Mouse (Mus musculus) midbrain, embryonic 15.5 days (tissue): ENCODE measurements at regions not wholly inside any gene's neighbourhood (a gene's known extent, or its start where the extent isn't known, plus 50 kb on each side); places are given as distances from the start of the nearest gene placed in this dataset.

ENCODE experiments used
- ATAC-seq: fragments of 200-750 bp; cut with Nextera tagmentation; replicated peaks from 2 replicates; pipeline ENCODE4 v1.8.0; 2017; ENCODE audit warnings: moderate TSS enrichment
- H3K27ac ChIP-seq: fragments of 300-500 bp; sonication (generic); 2 replicates; pipeline ENCODE4 v1.5.1; 2015; ENCODE audit warnings: mild to moderate bottlenecking, inconsistent platforms
- H3K27me3 ChIP-seq: fragments of 300-500 bp; sonication (generic); replicated peaks from 2 replicates; pipeline ENCODE4 v1.6.1; 2015; ENCODE audit warnings: inconsistent platforms
- H3K36me3 ChIP-seq: fragments of 300-500 bp; sonication (generic); replicated peaks from 2 replicates; pipeline ENCODE4 v1.6.1; 2015; ENCODE audit warnings: inconsistent platforms
- H3K4me1 ChIP-seq: fragments of 300-500 bp; sonication (generic); 2 replicates; pipeline ENCODE4 v1.6.1; 2015; ENCODE audit warnings: inconsistent platforms
- H3K4me2 ChIP-seq: fragments of 300-500 bp; sonication (generic); 2 replicates; pipeline ENCODE4 v1.6.1; 2015; ENCODE audit warnings: inconsistent platforms, mild to moderate bottlenecking, moderate library complexity
- H3K4me3 ChIP-seq: fragments of 300-500 bp; sonication (generic); 2 replicates; pipeline ENCODE4 v1.5.1; 2015; ENCODE audit warnings: mild to moderate bottlenecking, inconsistent platforms
- H3K9ac ChIP-seq: fragments of 300-500 bp; sonication (generic); 2 replicates; pipeline ENCODE4 v1.6.1; 2015; ENCODE audit warnings: mild to moderate bottlenecking, inconsistent platforms
- H3K9me3 ChIP-seq: fragments of 300-500 bp; sonication (generic); 2 replicates; pipeline ENCODE4 v1.6.1; 2016; ENCODE audit warnings: inconsistent platforms
- WGBS: fragments of 180-500 bp; shearing (Covaris S2); methylation state at CpG from one replicate; pipeline ENCODE4 v1.1.7; 2015; ENCODE audit warnings: mixed read lengths; 5-methylcytosine and 5-hydroxymethylcytosine counted together

DNA sequence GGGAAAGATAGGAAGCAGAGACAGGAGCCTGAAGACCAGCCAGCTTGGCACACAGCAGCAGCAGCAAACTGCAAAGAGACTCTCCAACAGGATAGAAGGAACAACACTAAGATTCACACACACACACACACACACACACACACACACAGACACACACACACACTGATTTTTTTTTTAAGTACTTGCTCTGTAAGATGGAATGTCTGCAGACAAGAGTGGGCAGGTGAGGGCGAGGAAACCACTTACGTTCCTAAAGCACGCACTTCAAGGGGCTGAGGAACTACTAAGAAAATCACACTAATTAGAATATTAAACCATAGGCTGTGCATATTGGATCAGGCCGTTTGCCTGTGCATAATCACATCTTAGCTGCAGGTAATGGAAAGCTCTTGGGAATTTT lies 237.8 kb upstream of the Prok2 start:
- no peak for ATAC-seq
- WGBS, result 64% methylated on average over 4 of the region's 4 CpGs
- Histone ChIP-seq H3K36me3 (no peaks in the 10 kb centered on the region), H3K9ac (no peak overlapping the region), H3K4me3 (no peak overlapping the region), H3K4me2 (no peak overlapping the region), H3K4me1 (0 out of 2 replicates have a peak, but pooled peaks cover 9% of the 10 kb centered on the region), H3K27ac (no peak overlapping the region), H3K27me3 (no peaks in the 10 kb centered on the region), H3K9me3 (no peaks in the 10 kb centered on the region)

GRCm38 (mm10) chr6:99959371-99959770 lies 233.2 kb upstream of the Prok2 start:
- no peak overlapping the region for H3K9ac ChIP-seq
- H3K4me1 ChIP-seq, result peaks cover 12% of the 10 kb centered on the region
- H3K9me3 ChIP-seq, result no peaks in the 10 kb centered on the region
- H3K27me3 ChIP-seq, result no peaks in the 10 kb centered on the region
- H3K4me2 ChIP-seq, result no peak overlapping the region
- no peak for ATAC-seq
- WGBS, result 25% methylated on average over 4 of the region's 4 CpGs
- H3K27ac ChIP-seq, result no peak overlapping the region
- H3K4me3 ChIP-seq, result no peak overlapping the region
- H3K36me3 ChIP-seq, result no peaks in the 10 kb centered on the region

DNA sequence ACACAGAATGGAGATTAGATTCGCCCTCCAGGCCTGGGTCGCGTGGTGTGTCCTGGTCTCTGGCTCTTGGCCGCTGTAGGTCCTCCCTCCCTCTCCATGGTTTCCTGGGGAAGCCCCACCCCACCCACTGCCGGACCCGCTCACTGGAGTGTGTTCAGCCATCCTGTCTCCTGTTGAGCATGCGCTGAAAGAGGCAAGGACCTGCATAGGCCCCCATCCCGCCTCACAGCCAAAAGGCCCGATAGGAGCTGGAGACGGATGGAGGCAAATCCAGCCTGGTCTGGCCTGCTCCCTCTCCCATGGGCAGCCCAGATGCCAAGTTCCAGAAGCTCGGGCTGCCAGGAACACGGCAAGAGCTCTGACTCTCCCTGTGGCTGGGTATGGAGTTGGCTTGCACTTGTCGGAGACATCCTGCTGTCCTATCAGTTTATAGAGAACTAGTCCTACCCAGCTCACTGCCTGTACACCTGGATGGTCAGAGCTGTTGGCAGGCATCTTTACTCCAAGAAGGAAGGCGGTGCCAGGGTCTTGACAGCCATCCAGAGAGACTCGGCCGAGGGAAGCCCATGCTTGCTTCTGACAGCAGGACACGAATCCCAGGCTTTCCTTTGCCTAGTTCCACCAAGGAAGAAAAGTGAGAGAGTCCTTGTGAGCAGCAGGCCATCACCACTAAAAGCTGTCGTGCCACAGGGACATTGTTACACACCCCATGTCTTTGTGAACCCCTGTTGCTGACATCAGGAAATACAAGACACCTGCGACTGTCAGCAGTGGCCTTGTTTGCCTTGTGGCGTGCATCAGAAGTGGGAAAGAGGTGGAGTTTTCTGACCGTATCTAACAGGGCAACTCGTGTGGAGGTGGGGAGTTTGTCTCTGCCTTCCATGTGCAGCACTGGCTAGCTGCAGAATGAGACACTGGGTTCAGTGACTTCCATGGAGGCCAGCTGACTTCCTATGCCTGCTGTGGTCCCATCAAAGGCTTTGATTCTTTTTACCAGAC lies 228.9 kb upstream of the Prok2 start:
- 56% methylated on average over 22 of the region's 22 CpGs for WGBS
- Histone ChIP-seq H3K4me1 (peaks cover 16% of the 10 kb centered on the region), H3K4me3 (no peak overlapping the region), H3K27me3 (no peaks in the 10 kb centered on the region), H3K9ac (no peak overlapping the region), H3K9me3 (no peaks in the 10 kb centered on the region), H3K36me3 (no peaks in the 10 kb centered on the region), H3K27ac (peak overlapping the region; percentile 73), H3K4me2 (no peak overlapping the region)
- ATAC-seq, result peak; percentile 76

DNA sequence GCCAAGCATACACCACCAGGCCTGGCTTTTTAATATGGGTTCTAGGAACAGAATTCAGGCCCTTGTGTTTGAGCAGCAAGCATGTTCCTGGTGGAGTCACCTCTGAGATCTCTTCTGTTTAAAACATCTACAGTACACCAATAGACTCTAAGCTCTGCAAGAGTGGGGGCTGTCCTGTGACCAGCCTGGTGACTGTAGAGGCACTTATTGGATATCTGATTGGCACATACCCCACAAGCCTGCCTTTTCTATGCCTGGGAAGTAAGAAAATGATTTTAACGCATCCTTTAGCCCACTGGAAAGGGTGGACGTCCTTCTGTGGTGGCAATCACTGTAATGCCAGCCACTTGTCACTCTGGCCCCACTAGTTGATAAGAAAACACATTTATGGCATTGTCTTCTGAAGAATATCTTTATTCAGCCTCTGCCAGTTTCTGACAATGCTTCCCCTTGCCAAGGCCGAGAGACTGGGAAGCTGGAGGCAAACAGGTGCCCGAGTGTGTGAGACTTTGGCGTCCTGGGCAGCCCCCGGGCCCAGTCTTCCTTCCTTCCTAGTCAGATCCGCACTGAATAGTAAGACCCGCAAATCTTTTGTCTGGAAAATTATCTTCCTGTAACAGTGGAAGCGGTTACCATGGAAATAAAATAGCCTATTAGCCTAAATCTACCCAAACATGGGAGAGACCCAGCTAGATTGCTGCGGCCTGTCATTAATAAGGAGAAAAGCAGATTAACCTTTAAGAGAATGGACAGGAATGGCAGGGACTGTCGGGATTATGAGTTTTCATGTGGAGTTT lies 228.0 kb upstream of the Prok2 start:
- 22% methylated on average over 11 of the region's 11 CpGs for WGBS
- H3K9ac ChIP-seq, result no peak overlapping the region
- H3K27me3 ChIP-seq, result no peaks in the 10 kb centered on the region
- H3K4me2 ChIP-seq, result no peak overlapping the region
- H3K4me3 ChIP-seq, result no peak overlapping the region
- no peaks in the 10 kb centered on the region for H3K9me3 ChIP-seq
- no peaks in the 10 kb centered on the region for H3K36me3 ChIP-seq
- peak overlapping the region; percentile 73 for H3K27ac ChIP-seq
- peaks cover 16% of the 10 kb centered on the region for H3K4me1 ChIP-seq
- ATAC-seq, result peak; percentile 79

DNA sequence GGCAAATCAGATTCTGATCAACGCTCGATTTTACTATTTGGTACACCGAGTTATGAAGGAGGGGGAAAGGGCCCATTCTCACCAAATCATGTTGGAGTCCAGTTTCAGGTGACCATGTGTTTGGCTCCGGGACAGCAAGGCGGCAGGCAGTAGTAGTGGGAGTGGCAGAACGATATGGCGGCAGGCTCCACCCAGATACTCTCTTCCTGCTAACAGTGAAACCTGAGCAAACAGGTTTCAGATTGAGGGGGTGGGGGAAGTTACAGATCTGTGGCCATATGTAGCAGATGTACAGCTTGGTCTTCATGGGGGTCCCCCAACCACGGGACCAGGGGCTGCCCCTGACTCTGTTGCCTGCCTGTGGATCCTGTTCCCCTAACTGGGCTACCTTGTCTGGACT lies 224.6 kb upstream of the Prok2 start:
- Histone ChIP-seq H3K9ac (no peak overlapping the region), H3K36me3 (no peaks in the 10 kb centered on the region), H3K27ac (no peak overlapping the region), H3K4me3 (no peak overlapping the region), H3K27me3 (peaks cover 4% of the 10 kb centered on the region; the same call in 1 of the 2 replicates), H3K4me1 (peaks cover 16% of the 10 kb centered on the region), H3K4me2 (no peak overlapping the region), H3K9me3 (no peaks in the 10 kb centered on the region)
- ATAC-seq, result no peak
- WGBS, result 93% methylated on average over 8 of the region's 8 CpGs

DNA sequence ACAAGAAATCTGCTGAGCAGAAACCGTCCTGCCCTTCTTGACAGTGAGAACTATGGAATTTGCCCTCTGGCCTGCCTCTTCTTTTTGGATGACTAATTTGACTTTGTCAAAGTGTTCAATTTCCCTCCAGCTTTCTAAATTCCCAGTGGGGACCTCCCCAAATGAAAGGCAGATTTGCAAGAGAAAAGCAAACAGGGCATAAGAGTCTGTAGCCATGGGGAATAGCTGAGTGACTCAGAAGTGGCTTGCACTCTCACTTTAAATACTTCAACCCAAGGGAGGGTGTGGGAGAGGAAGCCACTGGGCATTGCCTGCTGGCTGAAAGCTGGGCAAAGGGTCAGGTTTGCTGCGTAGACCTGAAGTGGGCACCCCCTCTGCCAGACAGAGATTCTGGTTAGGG lies 220.7 kb upstream of the Prok2 start:
- Histone ChIP-seq H3K4me1 (no peaks in the 10 kb centered on the region), H3K36me3 (no peaks in the 10 kb centered on the region), H3K4me3 (no peak overlapping the region), H3K9ac (no peak overlapping the region), H3K27ac (no peak overlapping the region), H3K27me3 (peaks cover 4% of the 10 kb centered on the region; the same call in 1 of the 2 replicates), H3K9me3 (no peaks in the 10 kb centered on the region), H3K4me2 (no peak overlapping the region)
- no peak for ATAC-seq
- WGBS, result 44% methylated on average over 2 of the region's 2 CpGs

- no peaks in the 10 kb centered on the region for H3K4me1 ChIP-seq
- no peak for ATAC-seq
- no peak overlapping the region for H3K4me2 ChIP-seq
- no peaks in the 10 kb centered on the region for H3K36me3 ChIP-seq
- H3K27me3 ChIP-seq, result peaks cover 4% of the 10 kb centered on the region; the same call in 1 of the 2 replicates
- H3K4me3 ChIP-seq, result no peak overlapping the region
- no peak overlapping the region for H3K27ac ChIP-seq
- H3K9ac ChIP-seq, result no peak overlapping the region
- 62% methylated on average over 3 of the region's 3 CpGs for WGBS
- H3K9me3 ChIP-seq, result no peaks in the 10 kb centered on the region
Measured at GRCm38 (mm10) chr6:99946481-99946880, 220.3 kb upstream of the Prok2 start.

DNA sequence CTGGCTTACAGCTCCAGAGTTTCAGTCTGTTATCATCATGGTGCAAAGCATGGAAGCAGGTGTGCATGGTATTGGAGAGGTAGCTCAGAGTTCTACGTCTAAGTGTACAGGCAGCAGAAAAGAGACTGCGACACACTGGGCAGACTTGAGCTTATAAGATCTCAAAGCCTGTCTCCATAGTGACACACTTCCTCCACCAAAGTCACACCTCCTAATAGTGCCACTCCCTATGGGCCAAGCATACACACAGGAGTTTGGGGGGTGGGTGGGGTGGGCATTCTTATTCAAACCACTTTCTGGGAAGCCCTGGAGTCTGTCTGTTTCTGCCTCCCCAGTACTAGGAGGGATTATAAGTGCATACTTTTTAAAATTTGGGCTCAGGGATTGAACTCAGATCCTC lies 219.5 kb upstream of the Prok2 start:
- Histone ChIP-seq H3K9me3 (no peaks in the 10 kb centered on the region), H3K4me1 (no peaks in the 10 kb centered on the region), H3K9ac (no peak overlapping the region), H3K27ac (no peak overlapping the region), H3K27me3 (peaks cover 4% of the 10 kb centered on the region; the same call in 1 of the 2 replicates), H3K36me3 (no peaks in the 10 kb centered on the region), H3K4me3 (no peak overlapping the region), H3K4me2 (no peak overlapping the region)
- ATAC-seq, result no peak
- 75% methylated on average over 2 of the region's 2 CpGs for WGBS

- no peak for ATAC-seq
- H3K36me3 ChIP-seq, result no peaks in the 10 kb centered on the region
- H3K27me3 ChIP-seq, result 0 out of 2 replicates have a peak, but pooled peaks cover 4% of the 10 kb centered on the region
Measured at GRCm38 (mm10) chr6:99942958-99943357, 216.8 kb upstream of the Prok2 start.

GRCm38 (mm10) chr6:99940118-99940517 lies 213.9 kb upstream of the Prok2 start:
- Histone ChIP-seq H3K36me3 (no peaks in the 10 kb centered on the region), H3K27me3 (0 out of 2 replicates have a peak, but pooled peaks cover 4% of the 10 kb centered on the region), H3K4me1 (peaks cover 12% of the 10 kb centered on the region), H3K9me3 (no peaks in the 10 kb centered on the region), H3K4me3 (no peak overlapping the region), H3K9ac (no peak overlapping the region), H3K27ac (no peak overlapping the region), H3K4me2 (no peak overlapping the region)
- WGBS, result 71% methylated on average over 5 of the region's 5 CpGs
- ATAC-seq, result no peak

More at GRCm38 (mm10) chr6:99942958-99943357, 216.8 kb upstream of the Prok2 start:
- Histone ChIP-seq H3K9ac (no peak overlapping the region), H3K9me3 (no peaks in the 10 kb centered on the region), H3K4me1 (peaks cover 12% of the 10 kb centered on the region), H3K4me3 (no peak overlapping the region), H3K4me2 (no peak overlapping the region), H3K27ac (no peak overlapping the region)
- WGBS, result 73% methylated on average over 1 of the region's 1 CpGs

DNA sequence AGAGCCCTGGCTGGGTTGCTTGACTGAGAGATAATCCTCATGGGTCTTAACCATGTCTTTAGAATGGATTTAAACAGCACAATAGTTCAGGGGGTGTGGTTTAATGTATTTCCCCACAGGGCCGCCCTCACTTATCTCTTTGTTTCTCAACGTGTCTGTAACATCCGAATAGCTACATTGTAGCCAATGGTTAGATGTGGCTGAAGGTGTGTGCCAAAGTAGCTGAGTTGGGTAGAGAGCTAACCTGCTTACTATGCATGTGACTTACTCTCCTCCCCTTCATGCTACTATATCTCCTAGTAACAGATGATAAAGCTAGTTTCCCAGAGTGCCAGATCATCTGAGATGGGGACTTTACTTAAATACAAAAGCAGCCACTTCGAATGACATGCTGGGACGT lies 213.2 kb upstream of the Prok2 start:
- WGBS, result 19% methylated on average over 5 of the region's 5 CpGs
- Histone ChIP-seq H3K4me2 (no peak overlapping the region), H3K4me1 (peaks cover 12% of the 10 kb centered on the region), H3K4me3 (no peak overlapping the region), H3K9me3 (no peaks in the 10 kb centered on the region), H3K36me3 (no peaks in the 10 kb centered on the region), H3K27me3 (0 out of 2 replicates have a peak, but pooled peaks cover 4% of the 10 kb centered on the region), H3K9ac (no peak overlapping the region), H3K27ac (no peak overlapping the region)
- ATAC-seq, result 0 out of 2 replicates have a peak, but pooled peaks have one; percentile 38

DNA sequence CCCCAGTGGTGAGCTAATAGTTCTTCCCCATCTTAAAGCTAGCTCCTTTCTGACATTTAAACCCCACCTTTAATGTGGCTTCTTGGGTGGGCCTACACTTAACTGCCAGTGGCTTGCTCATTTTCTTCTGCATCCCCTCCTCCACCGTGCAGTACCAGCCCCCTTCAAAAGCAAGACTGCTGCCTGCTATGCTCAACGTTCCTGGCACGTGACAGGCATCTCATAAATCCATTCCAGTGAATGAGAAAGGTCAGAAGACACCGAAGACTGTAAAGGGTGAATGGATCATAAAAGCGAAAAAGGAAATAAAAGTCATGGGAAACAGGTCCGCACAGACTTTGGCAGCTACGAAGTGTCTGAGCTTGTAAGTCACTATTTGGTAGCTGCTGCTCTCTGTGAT lies 212.8 kb upstream of the Prok2 start:
- peaks cover 15% of the 10 kb centered on the region for H3K4me1 ChIP-seq
- WGBS, result 29% methylated on average over 7 of the region's 7 CpGs
- H3K9ac ChIP-seq, result no peak overlapping the region
- H3K4me2 ChIP-seq, result no peak overlapping the region
- no peaks in the 10 kb centered on the region for H3K36me3 ChIP-seq
- H3K9me3 ChIP-seq, result no peaks in the 10 kb centered on the region
- H3K27ac ChIP-seq, result no peak overlapping the region
- H3K27me3 ChIP-seq, result 0 out of 2 replicates have a peak, but pooled peaks cover 4% of the 10 kb centered on the region
- peak; percentile 70; the same call in 1 of the 2 replicates for ATAC-seq
- H3K4me3 ChIP-seq, result no peak overlapping the region
